Mouse (Mus musculus) MEL (cell line): ENCODE data around the gene Col4a4. TPM values are rescaled to one million over a fixed set of nuclear protein-coding genes. Genes with fewer than 3 reads are reported as not detected.

Source experiments
- DNase-seq: peaks from one replicate; pipeline ENCODE4 v3.0.0; 2011; ENCODE audit warnings: low read depth, low spot score
- H3K27ac ChIP-seq: 2 replicates; pipeline ENCODE4 v1.5.1; 2012; ENCODE audit warnings: low read depth, mild to moderate bottlenecking, control low read depth, low read length, moderate library complexity; ENCODE audit not compliant: control insufficient read depth
- H3K27me3 ChIP-seq, 2 experiments: fragments of 150-350 bp in 1 of 2; sonication (generic) in 1 of 2; 2 replicates each; pipeline ENCODE4 v1.6.1; 2012; ENCODE audit warnings: low read length in 2 of 2, mild to moderate bottlenecking in 2 of 2, improper control_type of control experiment in 1 of 2, moderate library complexity in 1 of 2; ENCODE audit not compliant: insufficient read depth in 2 of 2, control insufficient read depth in 1 of 2
- H3K36me3 ChIP-seq, 2 experiments: 2 replicates each; pipeline ENCODE4 v1.6.1; 2012 to 2014; ENCODE audit warnings: low read length in 2 of 2, improper control_type of control experiment in 1 of 2, inconsistent platforms in 1 of 2, mild to moderate bottlenecking in 1 of 2; ENCODE audit not compliant: insufficient read depth in 2 of 2, control insufficient read depth in 1 of 2
- H3K4me1 ChIP-seq, 2 experiments: fragments of 150-350 bp in 1 of 2; sonication (generic) in 1 of 2; 2 replicates each; pipeline ENCODE4 v1.6.1; 2012; ENCODE audit warnings: low read length in 2 of 2, improper control_type of control experiment in 1 of 2, mild to moderate bottlenecking in 1 of 2; ENCODE audit not compliant: insufficient read depth in 2 of 2, control insufficient read depth in 1 of 2
- H3K4me3 ChIP-seq, 2 experiments: fragments of 150-350 bp in 1 of 2; sonication (generic) in 1 of 2; 2 replicates each; pipeline ENCODE4 v1.5.1; 2012; ENCODE audit warnings: low read depth in 2 of 2, low read length in 2 of 2, mild to moderate bottlenecking in 2 of 2, moderate library complexity in 2 of 2, control low read depth in 1 of 2, improper control_type of control experiment in 1 of 2; ENCODE audit not compliant: control insufficient read depth in 1 of 2, insufficient read depth in 1 of 2
- H3K79me2 ChIP-seq: 2 replicates; pipeline ENCODE4 v1.6.1; 2012; ENCODE audit warnings: mild to moderate bottlenecking, low read length, moderate library complexity; ENCODE audit not compliant: control insufficient read depth, poor library complexity, insufficient read depth
- H3K9ac ChIP-seq: 2 replicates; pipeline ENCODE4 v1.6.1; 2012; ENCODE audit warnings: low read depth, mild to moderate bottlenecking, control low read depth, low read length, moderate library complexity; ENCODE audit not compliant: control insufficient read depth, poor library complexity, severe bottlenecking
- H3K9me3 ChIP-seq: fragments of 150-350 bp; sonication (generic); replicated peaks from 2 replicates; pipeline ENCODE4 v1.6.1; 2012; ENCODE audit warnings: mild to moderate bottlenecking, low read length, improper control_type of control experiment, moderate library complexity; ENCODE audit not compliant: insufficient read depth
- CHD1 ChIP-seq: IDR thresholded peaks from 2 replicates; pipeline ENCODE4 v1.6.1; 2012; ENCODE audit warnings: low read depth, mild to moderate bottlenecking, inconsistent platforms, low read length, improper control_type of control experiment
- CHD2 ChIP-seq: IDR thresholded peaks from 2 replicates; pipeline ENCODE4 v1.6.1; 2011; ENCODE audit warnings: low read length, improper control_type of control experiment
- E2F4 ChIP-seq: IDR thresholded peaks from 2 replicates; pipeline ENCODE4 v1.6.1; 2011; ENCODE audit warnings: low read depth, low read length, improper control_type of control experiment, borderline replicate concordance
- ETS1 ChIP-seq: IDR thresholded peaks from 2 replicates; pipeline ENCODE4 v1.6.1; 2012; ENCODE audit warnings: low read depth, mild to moderate bottlenecking, inconsistent platforms, low read length, improper control_type of control experiment, moderate library complexity
- GABPA ChIP-seq: IDR thresholded peaks from 2 replicates; pipeline ENCODE4 v1.6.1; 2012; ENCODE audit warnings: low read depth, mild to moderate bottlenecking, inconsistent platforms, low read length, improper control_type of control experiment, moderate library complexity
- KAT2A ChIP-seq: conservative IDR thresholded peaks from 2 replicates; pipeline ENCODE4 v1.6.1; 2012; ENCODE audit warnings: low read depth, low read length, improper control_type of control experiment, inconsistent platforms
- MEF2A ChIP-seq: IDR thresholded peaks from 2 replicates; pipeline ENCODE4 v1.6.1; 2014; ENCODE audit warnings: low read depth, mild to moderate bottlenecking, inconsistent platforms, low read length, improper control_type of control experiment; ENCODE audit not compliant: poor library complexity, insufficient replicate concordance, severe bottlenecking; ENCODE audit errors: extremely low read depth
- MXI1 ChIP-seq: IDR thresholded peaks from 2 replicates; pipeline ENCODE4 v1.6.1; 2011; ENCODE audit warnings: mild to moderate bottlenecking, low read depth, low read length, improper control_type of control experiment
- MYC ChIP-seq: IDR thresholded peaks from 2 replicates; pipeline ENCODE4 v1.6.1; 2011; ENCODE audit warnings: low read depth, mild to moderate bottlenecking, low read length, improper control_type of control experiment, moderate library complexity
- NELFE ChIP-seq: IDR thresholded peaks from 2 replicates; pipeline ENCODE4 v1.6.1; 2011; ENCODE audit warnings: low read depth, low read length, improper control_type of control experiment
- RAD21 ChIP-seq: IDR thresholded peaks from 2 replicates; pipeline ENCODE4 v1.6.1; 2011; ENCODE audit warnings: mild to moderate bottlenecking, low read depth, low read length, improper control_type of control experiment
- SIN3A ChIP-seq: IDR thresholded peaks from 2 replicates; pipeline ENCODE4 v1.6.1; 2012; ENCODE audit warnings: low read length, improper control_type of control experiment, inconsistent platforms
- TAL1 ChIP-seq: IDR thresholded peaks from 2 replicates; pipeline ENCODE4 v1.6.1; 2012; ENCODE audit warnings: mild to moderate bottlenecking, inconsistent platforms, low read length, moderate library complexity, mixed read lengths
- UBTF ChIP-seq: IDR thresholded peaks from 2 replicates; pipeline ENCODE4 v1.6.1; 2012; ENCODE audit warnings: low read depth, mild to moderate bottlenecking, inconsistent platforms, low read length, improper control_type of control experiment, moderate library complexity, borderline replicate concordance; ENCODE audit not compliant: insufficient read depth
- USF2 ChIP-seq, 2 experiments: IDR thresholded peaks; 2 replicates each; pipeline ENCODE4 v1.6.1; 2011 to 2012; ENCODE audit warnings: improper control_type of control experiment in 2 of 2, low read length in 2 of 2, borderline replicate concordance in 1 of 2, inconsistent platforms in 1 of 2, low read depth in 1 of 2, mild to moderate bottlenecking in 1 of 2; ENCODE audit not compliant: insufficient read depth in 1 of 2
- ZC3H11A ChIP-seq: IDR thresholded peaks from 2 replicates; pipeline ENCODE4 v1.6.1; 2012; ENCODE audit warnings: low read depth, mild to moderate bottlenecking, inconsistent platforms, low read length, improper control_type of control experiment
- ZKSCAN1 ChIP-seq: IDR thresholded peaks from 2 replicates; pipeline ENCODE4 v1.6.1; 2012; ENCODE audit warnings: low read depth, mild to moderate bottlenecking, inconsistent platforms, low read length, improper control_type of control experiment, moderate library complexity
- polyA plus RNA-seq, 2 experiments: library from polyadenylated mRNA; stranded (reverse) in 1 of 2; unstranded in 1 of 2; fragments of >175 nt in 1 of 2; fragments of >200 nt in 1 of 2; gene quantifications; 2 replicates each; pipeline versions ENCODE4 v1.2.1 to v1.2.4; 2012; ENCODE audit warnings: low replicate concordance in 2 of 2, low read depth in 1 of 2; ENCODE audit not compliant: insufficient read length in 2 of 2, insufficient read depth in 1 of 2, missing spikeins in 1 of 2
- total RNA-seq: library from RNA; depleted of rRNA; stranded (reverse); fragments of 300-350 nt; gene quantifications from 2 replicates; pipeline ENCODE4 v1.2.3, GENCODE M21; 2012

Col4a4 gene
- total and polyA plus RNA-seq, 3 experiments, result 0.03 TPM; not detected in 2

- Histone ChIP-seq H3K9me3 (no peaks in the 10 kb centered on the region), H3K4me1 (no peaks in the 10 kb centered on the region), H3K9ac (no peak overlapping the region), H3K4me3 (no peak overlapping the region), H3K36me3 (no peaks in the 10 kb centered on the region), H3K27ac (no peak overlapping the region), H3K27me3 (peaks cover 0 to 2% of the 10 kb centered on the region in 2 experiments; a peak in 2 of 4 replicates), H3K79me2 (no peaks in the 10 kb centered on the region)
- DNase-seq, result no peak
- TF ChIP-seq NELFE, result no peak
Observed at GRCm38 (mm10) chr1:82540056-82540455, 46.6 kb downstream of the Col4a4 start.

GRCm38 (mm10) chr1:82537848-82538247 is 48.8 kb downstream of the Col4a4 start:
- DNase-seq, result no peak
- Histone ChIP-seq H3K36me3 (no peaks in the 10 kb centered on the region), H3K9ac (no peak overlapping the region), H3K4me3 (no peak overlapping the region), H3K27me3 (peaks cover 0 to 1% of the 10 kb centered on the region in 2 experiments; a peak in 2 of 4 replicates), H3K9me3 (no peaks in the 10 kb centered on the region), H3K27ac (no peak overlapping the region), H3K4me1 (no peaks in the 10 kb centered on the region), H3K79me2 (no peaks in the 10 kb centered on the region)
- TF ChIP-seq ETS1, result no peak
- TF ChIP-seq CHD2, result no peak
- TF ChIP-seq MXI1, result no peak
- TF ChIP-seq SIN3A, result no peak
- TF ChIP-seq MEF2A, result no peak
- TF ChIP-seq USF2 (IDR thresholded peaks at IDR 0.05; ENCODE audit: borderline replicate concordance in 1 of 2, insufficient read depth in 1 of 2, low read depth in 1 of 2, low read length in 2 of 2), result no peak
- no peak for TF ChIP-seq ZKSCAN1
- no peak for TF ChIP-seq CHD1
- no peak for TF ChIP-seq MYC
- no peak for TF ChIP-seq RAD21
- TF ChIP-seq TAL1, result no peak
- no peak for TF ChIP-seq E2F4
- no peak for TF ChIP-seq ZC3H11A
- TF ChIP-seq KAT2A, result no peak
- no peak for TF ChIP-seq GABPA
- TF ChIP-seq UBTF, result no peak
